Comparison of ENCODE assay signal across 7 mouse cellular contexts in the genomic region with DNA sequence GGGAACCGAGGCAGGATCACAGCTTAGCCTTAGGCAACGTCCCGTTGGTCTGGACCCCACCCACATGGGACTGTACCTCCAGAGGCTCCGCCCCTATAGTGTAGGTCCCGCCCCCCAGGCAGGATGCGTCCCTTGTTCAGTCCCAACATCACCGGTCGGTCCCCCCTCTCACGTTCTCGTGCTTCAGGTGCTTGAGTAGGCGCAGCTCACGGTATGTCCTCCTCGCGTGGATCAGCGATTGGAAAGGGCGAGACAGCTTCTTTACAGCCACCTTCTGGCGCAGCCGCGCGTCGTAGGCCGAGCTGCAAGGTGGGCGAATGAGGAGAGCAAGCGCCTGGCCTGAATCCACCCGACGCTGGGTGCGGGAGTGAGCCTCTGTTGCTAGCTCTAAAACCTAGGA. TPM values are rescaled to one million over a fixed set of nuclear protein-coding genes. Genes with fewer than 3 reads are reported as not detected.
DNase-seq lines count a peak whose midpoint lies in the region; ATAC-seq and TF ChIP-seq lines count a peak whose summit lies in the region.

No protein-coding gene starts in this region.

- TF ChIP-seq EP300 in ES-Bruce4 (IDR thresholded peaks at IDR 0.05; ENCODE audit: insufficient read depth, low read depth, low read length), result no peak
- TF ChIP-seq EP300 in stomach, postnatal 0 days (optimal IDR thresholded peaks at IDR 0.05), result no peak

- H3K27me3 ChIP-seq in ES-Bruce4 (ENCODE audit: control insufficient read depth, insufficient read depth, low read length, poor library complexity, severe bottlenecking), result no peaks in the 10 kb centered on the region
- H3K27me3 ChIP-seq in forebrain, embryonic 11.5 days (ENCODE audit: control insufficient read depth, insufficient read depth, low read length), result no peaks in the 10 kb centered on the region
- H3K27me3 ChIP-seq in limb, embryonic 12.5 days, result peaks cover 58% of the 10 kb centered on the region
- no peaks in the 10 kb centered on the region for H3K27me3 ChIP-seq in midbrain, embryonic 15.5 days (replicated peaks)
- H3K27me3 ChIP-seq in stomach, postnatal 0 days (ENCODE audit: control insufficient read depth, insufficient read depth, low read length), result no peaks in the 10 kb centered on the region; the same call in 1 of the 2 replicates

- no peak; the same call in 1 of the 2 replicates for ATAC-seq in forebrain, embryonic 11.5 days (replicated peaks; ENCODE audit: low FRiP score)
- ATAC-seq in inflammation-experienced regulatory T-cells, adult 6 months, result peak; percentile 32
- ATAC-seq in limb, embryonic 12.5 days (ENCODE audit: insufficient number of reproducible peaks, insufficient read depth, low FRiP score, low TSS enrichment, low read depth), result peak; percentile 38; the same call in 1 of the 2 replicates
- peak; percentile 45 for ATAC-seq in midbrain, embryonic 15.5 days (replicated peaks)
- ATAC-seq in stomach, postnatal 0 days (ENCODE audit: low FRiP score, low TSS enrichment), result peak; percentile 25; the same call in 1 of the 2 replicates

- H3K4me3 ChIP-seq in ES-Bruce4 (ENCODE audit: low read depth, low read length), result peak overlapping the region; percentile 60
- H3K4me3 ChIP-seq in bone marrow, adult 2 months (replicated peaks; ENCODE audit: control insufficient read depth, low read depth, low read length), result peak overlapping the region; percentile 41
- H3K4me3 ChIP-seq in forebrain, embryonic 11.5 days (ENCODE audit: low read depth, low read length), result peak overlapping the region; percentile 27
- H3K4me3 ChIP-seq in limb, embryonic 12.5 days (replicated peaks), result peak overlapping the region; percentile 34
- peak overlapping the region; percentile 89 for H3K4me3 ChIP-seq in midbrain, embryonic 15.5 days
- peak overlapping the region; percentile 8 for H3K4me3 ChIP-seq in stomach, postnatal 0 days (ENCODE audit: low read depth, low read length)

- peak; percentile 70 for DNase-seq in forebrain, embryonic 11.5 days (ENCODE audit: low spot score)
- DNase-seq in stomach, postnatal 0 days (ENCODE audit: low spot score), result peak; percentile 64

- H3K4me2 ChIP-seq in forebrain, embryonic 11.5 days (ENCODE audit: low read depth, low read length, severe bottlenecking), result peak overlapping the region; percentile 90
- peak overlapping the region; percentile 98 for H3K4me2 ChIP-seq in limb, embryonic 12.5 days
- H3K4me2 ChIP-seq in midbrain, embryonic 15.5 days, result peak overlapping the region; percentile 71
- peak overlapping the region; percentile 50 for H3K4me2 ChIP-seq in stomach, postnatal 0 days (replicated peaks; ENCODE audit: low read depth)

- peak overlapping the region; percentile 6; the same call in 1 of the 2 replicates for H3K9ac ChIP-seq in ES-Bruce4 (ENCODE audit: low read depth, poor library complexity, severe bottlenecking)
- peak overlapping the region; percentile 51 for H3K9ac ChIP-seq in forebrain, embryonic 11.5 days (ENCODE audit: low read length)
- no peak overlapping the region; the same call in 1 of the 2 replicates for H3K9ac ChIP-seq in limb, embryonic 12.5 days (replicated peaks)
- H3K9ac ChIP-seq in midbrain, embryonic 15.5 days, result peak overlapping the region; percentile 64
- H3K9ac ChIP-seq in stomach, postnatal 0 days (ENCODE audit: low read length), result peak overlapping the region; percentile 23; the same call in 1 of the 2 replicates

- H3K4me1 ChIP-seq in ES-Bruce4 (ENCODE audit: control insufficient read depth, insufficient read depth, low read length), result peaks cover 2% of the 10 kb centered on the region
- H3K4me1 ChIP-seq in bone marrow, adult 2 months (ENCODE audit: control insufficient read depth, insufficient read depth, low read length), result peaks cover 1% of the 10 kb centered on the region; the same call in 1 of the 2 replicates
- peaks cover 24% of the 10 kb centered on the region for H3K4me1 ChIP-seq in forebrain, embryonic 11.5 days (replicated peaks; ENCODE audit: control insufficient read depth, insufficient read depth, low read length)
- H3K4me1 ChIP-seq in limb, embryonic 12.5 days (replicated peaks), result peaks cover 44% of the 10 kb centered on the region
- H3K4me1 ChIP-seq in midbrain, embryonic 15.5 days, result peaks cover 40% of the 10 kb centered on the region
- peaks cover 5% of the 10 kb centered on the region for H3K4me1 ChIP-seq in stomach, postnatal 0 days (replicated peaks; ENCODE audit: control insufficient read depth, insufficient read depth)

- no peaks in the 10 kb centered on the region for H3K9me3 ChIP-seq in ES-Bruce4 (replicated peaks; ENCODE audit: control insufficient read depth, insufficient read depth, low read length, poor library complexity, severe bottlenecking)
- no peaks in the 10 kb centered on the region for H3K9me3 ChIP-seq in forebrain, embryonic 11.5 days (ENCODE audit: control insufficient read depth, low read length)
- no peaks in the 10 kb centered on the region for H3K9me3 ChIP-seq in limb, embryonic 12.5 days
- H3K9me3 ChIP-seq in midbrain, embryonic 15.5 days, result no peaks in the 10 kb centered on the region
- no peaks in the 10 kb centered on the region for H3K9me3 ChIP-seq in stomach, postnatal 0 days (ENCODE audit: control insufficient read depth, low read length)

- no peak overlapping the region for H3K27ac ChIP-seq in ES-Bruce4 (ENCODE audit: insufficient read depth, low read length)
- peak overlapping the region; percentile 12; the same call in 1 of the 2 replicates for H3K27ac ChIP-seq in bone marrow, adult 2 months (ENCODE audit: control insufficient read depth, insufficient read depth, low read depth, low read length, poor library complexity)
- no peak overlapping the region for H3K27ac ChIP-seq in forebrain, embryonic 11.5 days (ENCODE audit: low read depth, low read length)
- H3K27ac ChIP-seq in limb, embryonic 12.5 days, result no peak overlapping the region
- H3K27ac ChIP-seq in midbrain, embryonic 15.5 days, result peak overlapping the region; percentile 84
- H3K27ac ChIP-seq in stomach, postnatal 0 days (replicated peaks), result no peak overlapping the region

- H3K36me3 ChIP-seq in ES-Bruce4 (ENCODE audit: control insufficient read depth, insufficient read depth, low read length, poor library complexity, severe bottlenecking), result no peaks in the 10 kb centered on the region
- H3K36me3 ChIP-seq in forebrain, embryonic 11.5 days (ENCODE audit: control insufficient read depth, insufficient read depth, low read length), result no peaks in the 10 kb centered on the region
- H3K36me3 ChIP-seq in limb, embryonic 12.5 days, result no peaks in the 10 kb centered on the region; the same call in 1 of the 2 replicates
- 0 out of 2 replicates have a peak, but pooled peaks cover 4% of the 10 kb centered on the region for H3K36me3 ChIP-seq in midbrain, embryonic 15.5 days (replicated peaks)
- H3K36me3 ChIP-seq in stomach, postnatal 0 days (ENCODE audit: control insufficient read depth, insufficient read depth, low read length), result no peaks in the 10 kb centered on the region

- no peak for TF ChIP-seq POLR2A in ES-Bruce4 (IDR thresholded peaks at IDR 0.05; ENCODE audit: insufficient read depth, low read length)
- TF ChIP-seq POLR2A in bone marrow, adult 2 months (IDR thresholded peaks at IDR 0.05; ENCODE audit: borderline replicate concordance, control insufficient read depth, low read depth, low read length), result no peak

- 4% methylated on average over 27 of the region's 27 CpGs for WGBS in bone marrow, adult 2 months
- 4% methylated on average over 27 of the region's 27 CpGs for WGBS in forebrain, embryonic 11.5 days
- WGBS in limb, embryonic 12.5 days, result under 1% methylated on average over 27 of the region's 27 CpGs
- WGBS in midbrain, embryonic 15.5 days, result 6% methylated on average over 27 of the region's 27 CpGs
- WGBS in stomach, postnatal 0 days, result 4% methylated on average over 27 of the region's 27 CpGs

- no peak for TF ChIP-seq CTCF in ES-Bruce4 (IDR thresholded peaks at IDR 0.05; ENCODE audit: low read depth, low read length)
- TF ChIP-seq CTCF in bone marrow, adult 2 months (IDR thresholded peaks at IDR 0.05; ENCODE audit: control insufficient read depth, insufficient read depth, low read length), result no peak
- no peak for TF ChIP-seq CTCF in stomach, postnatal 0 days (IDR thresholded peaks at IDR 0.05; ENCODE audit: low read depth)

RNA-seq across cellular contexts. Expression of gene Mapk11, which starts 2.9 kb away (rescaled TPM):
- polyA plus RNA-seq in ES-Bruce4 (2011; ENCODE audit: insufficient read depth, insufficient read length, low read depth, missing spikeins), result 9.1 and 9.3 TPM in 2 replicates
- polyA plus RNA-seq in bone marrow, adult 2 months (2011; ENCODE audit: insufficient read depth, insufficient read length, low replicate concordance, missing spikeins), result 5.7 and 7.6 TPM in 2 replicates
- 43.2 and 47.6 TPM in 2 replicates for polyA plus RNA-seq in forebrain, embryonic 11.5 days (2014; fragmentation: Nextera tagmentation; extraction: Ambion mirVana)
- 10 to 100 TPM in 2 of 3 experiments, 1 to 10 TPM in 1; 8.2 to 23.6 (median 21.4) TPM for polyA plus RNA-seq in inflammation-experienced regulatory T-cells, adult 6 months (2017; shearing (Covaris generic))
- polyA plus RNA-seq in limb, embryonic 12.5 days (2016; fragmentation: Nextera tagmentation; extraction: Ambion mirVana), result 13.6 and 14.4 TPM in 2 replicates
- polyA plus RNA-seq in midbrain, embryonic 15.5 days (2015; fragmentation: Nextera tagmentation; extraction: Ambion mirVana), result 30.8 and 32.5 TPM in 2 replicates
- polyA plus RNA-seq in stomach, postnatal 0 days (2015; fragmentation: Nextera tagmentation; extraction: Ambion mirVana), result 1.8 and 2.1 TPM in 2 replicates

RNA-seq across cellular contexts. Expression of gene Mapk12, which starts 6.0 kb away (rescaled TPM):
- polyA plus RNA-seq in ES-Bruce4 (2011; ENCODE audit: insufficient read depth, insufficient read length, low read depth, missing spikeins), result 33.2 and 38.2 TPM in 2 replicates
- 6.1 and 14.6 TPM in 2 replicates for polyA plus RNA-seq in bone marrow, adult 2 months (2011; ENCODE audit: insufficient read depth, insufficient read length, low replicate concordance, missing spikeins)
- polyA plus RNA-seq in forebrain, embryonic 11.5 days (2014; fragmentation: Nextera tagmentation; extraction: Ambion mirVana), result 26.9 and 29.8 TPM in 2 replicates
- polyA plus RNA-seq in inflammation-experienced regulatory T-cells, adult 6 months (2017; shearing (Covaris generic)), result 1 to 10 TPM in 2 of 3 experiments, under 1 TPM in 1; 0.50 to 3.6 (median 2.8) TPM
- polyA plus RNA-seq in limb, embryonic 12.5 days (2016; fragmentation: Nextera tagmentation; extraction: Ambion mirVana), result 8.9 and 9.3 TPM in 2 replicates
- polyA plus RNA-seq in midbrain, embryonic 15.5 days (2015; fragmentation: Nextera tagmentation; extraction: Ambion mirVana), result 4.0 and 5.1 TPM in 2 replicates
- polyA plus RNA-seq in stomach, postnatal 0 days (2015; fragmentation: Nextera tagmentation; extraction: Ambion mirVana), result 3.1 and 3.2 TPM in 2 replicates

RNA-seq across cellular contexts. Expression of gene Hdac10, which starts 18.0 kb away (rescaled TPM):
- 4.6 and 4.8 TPM in 2 replicates for polyA plus RNA-seq in ES-Bruce4 (2011; ENCODE audit: insufficient read depth, insufficient read length, low read depth, missing spikeins)
- 9.1 and 24.3 TPM in 2 replicates for polyA plus RNA-seq in bone marrow, adult 2 months (2011; ENCODE audit: insufficient read depth, insufficient read length, low replicate concordance, missing spikeins)
- 14.2 and 16.2 TPM in 2 replicates for polyA plus RNA-seq in forebrain, embryonic 11.5 days (2014; fragmentation: Nextera tagmentation; extraction: Ambion mirVana)
- polyA plus RNA-seq in inflammation-experienced regulatory T-cells, adult 6 months (2017; shearing (Covaris generic)), result 10 to 100 TPM in 2 of 3 experiments, 1 to 10 TPM in 1; 8.6 to 29.8 (median 25.6) TPM
- polyA plus RNA-seq in limb, embryonic 12.5 days (2016; fragmentation: Nextera tagmentation; extraction: Ambion mirVana), result 15.0 and 15.2 TPM in 2 replicates
- 27.0 and 31.4 TPM in 2 replicates for polyA plus RNA-seq in midbrain, embryonic 15.5 days (2015; fragmentation: Nextera tagmentation; extraction: Ambion mirVana)
- polyA plus RNA-seq in stomach, postnatal 0 days (2015; fragmentation: Nextera tagmentation; extraction: Ambion mirVana), result 10.7 and 12.4 TPM in 2 replicates

RNA-seq across cellular contexts. Expression of gene Tubgcp6, which starts 23.6 kb away (rescaled TPM):
- 21.1 and 26.9 TPM in 2 replicates for polyA plus RNA-seq in ES-Bruce4 (2011; ENCODE audit: insufficient read depth, insufficient read length, low read depth, missing spikeins)
- polyA plus RNA-seq in bone marrow, adult 2 months (2011; ENCODE audit: insufficient read depth, insufficient read length, low replicate concordance, missing spikeins), result 10.0 and 31.9 TPM in 2 replicates
- polyA plus RNA-seq in forebrain, embryonic 11.5 days (2014; fragmentation: Nextera tagmentation; extraction: Ambion mirVana), result 24.2 and 26.0 TPM in 2 replicates
- polyA plus RNA-seq in inflammation-experienced regulatory T-cells, adult 6 months (2017; shearing (Covaris generic)), result 10 to 100 TPM; 12.2 to 17.7 (median 17.1) TPM
- polyA plus RNA-seq in limb, embryonic 12.5 days (2016; fragmentation: Nextera tagmentation; extraction: Ambion mirVana), result 22.7 and 24.8 TPM in 2 replicates
- polyA plus RNA-seq in midbrain, embryonic 15.5 days (2015; fragmentation: Nextera tagmentation; extraction: Ambion mirVana), result 20.1 and 21.2 TPM in 2 replicates
- 4.0 and 5.2 TPM in 2 replicates for polyA plus RNA-seq in stomach, postnatal 0 days (2015; fragmentation: Nextera tagmentation; extraction: Ambion mirVana)

RNA-seq across cellular contexts. Expression of gene Plxnb2, which starts 34.1 kb away (rescaled TPM):
- polyA plus RNA-seq in ES-Bruce4 (2011; ENCODE audit: insufficient read depth, insufficient read length, low read depth, missing spikeins), result 86.1 and 96.7 TPM in 2 replicates
- 11.1 and 30.9 TPM in 2 replicates for polyA plus RNA-seq in bone marrow, adult 2 months (2011; ENCODE audit: insufficient read depth, insufficient read length, low replicate concordance, missing spikeins)
- polyA plus RNA-seq in forebrain, embryonic 11.5 days (2014; fragmentation: Nextera tagmentation; extraction: Ambion mirVana), result 162 and 176 TPM in 2 replicates
- polyA plus RNA-seq in inflammation-experienced regulatory T-cells, adult 6 months (2017; shearing (Covaris generic)), result 1 to 10 TPM; 1.0 to 3.7 (median 1.7) TPM
- 157 and 170 TPM in 2 replicates for polyA plus RNA-seq in limb, embryonic 12.5 days (2016; fragmentation: Nextera tagmentation; extraction: Ambion mirVana)
- polyA plus RNA-seq in midbrain, embryonic 15.5 days (2015; fragmentation: Nextera tagmentation; extraction: Ambion mirVana), result 101 and 108 TPM in 2 replicates
- polyA plus RNA-seq in stomach, postnatal 0 days (2015; fragmentation: Nextera tagmentation; extraction: Ambion mirVana), result 75.2 and 85.9 TPM in 2 replicates

Comparison
In these comparisons a context has a peak if more than half of its experiments do, and no peak if none do; other contexts are left out.
1. H3K27ac ChIP-seq: peak in bone marrow, adult 2 months (single experiment) and midbrain, embryonic 15.5 days (single experiment); none in ES-Bruce4 (single experiment), forebrain, embryonic 11.5 days (single experiment), limb, embryonic 12.5 days (single experiment) and stomach, postnatal 0 days (single experiment).
2. H3K4me3 ChIP-seq: peak in every context shown above with its lines; median percentile 89 in midbrain, embryonic 15.5 days; 60 in ES-Bruce4; 41 in bone marrow, adult 2 months; 34 in limb, embryonic 12.5 days; 27 in forebrain, embryonic 11.5 days; 8 in stomach, postnatal 0 days.
3. Peak in every context shown above with its lines, with median percentiles within 50 percentile points of each other: H3K4me2 ChIP-seq.